Mouse (Mus musculus): Measurements from ENCODE around the gene Dnajc1. TPM values are rescaled to one million over a fixed set of nuclear protein-coding genes. Genes with fewer than 3 reads are reported as not detected.

The Dnajc1 gene
- total RNA-seq, 1 experiment, result 16.4 TPM

DNA sequence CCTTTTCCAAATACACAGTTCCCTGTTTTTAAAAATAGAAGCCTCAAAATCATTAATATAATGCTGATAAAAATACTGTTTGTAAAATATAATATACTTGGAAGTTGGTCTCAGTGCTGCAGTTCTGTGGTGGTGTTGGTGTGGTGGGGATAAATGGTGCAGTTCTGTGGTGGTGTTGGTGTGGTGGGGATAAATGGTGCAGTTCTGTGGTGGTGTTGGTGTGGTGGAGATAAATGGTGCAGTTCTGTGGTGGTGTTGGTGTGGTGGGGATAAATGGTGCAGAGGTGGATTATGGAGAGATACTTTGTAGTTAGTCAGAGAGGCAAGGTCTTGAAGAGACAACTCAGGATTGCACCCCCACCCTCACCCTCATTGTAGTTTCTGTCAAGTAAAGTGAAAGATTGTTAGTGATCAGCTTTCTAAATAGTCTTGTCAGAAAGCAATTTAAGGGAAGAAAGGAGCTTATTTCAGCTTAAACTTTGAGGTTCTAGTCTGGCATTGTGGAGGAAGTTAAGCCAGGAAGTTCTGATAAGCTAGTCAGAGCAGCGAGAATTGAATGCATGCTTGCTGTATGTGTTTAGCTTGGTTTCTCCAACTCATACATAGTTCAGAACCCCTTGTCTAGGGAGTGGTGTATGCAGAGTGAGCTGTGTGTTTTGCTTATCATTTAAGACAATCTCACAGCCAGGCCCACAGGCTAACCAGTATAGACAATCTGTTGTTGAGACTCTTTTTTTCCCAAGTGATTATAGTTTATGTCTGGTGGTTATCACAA lies 223.3 kb downstream of the Dnajc1 start:
- H3K9me3 ChIP-seq (ENCODE audit: control insufficient read depth, insufficient read depth, low read depth, low read length), result no peaks in the 10 kb centered on the region
- H3K4me3 ChIP-seq (ENCODE audit: insufficient read depth in 1 of 2, low read depth in 1 of 2, low read length in 2 of 2, poor library complexity in 1 of 2, severe bottlenecking in 1 of 2), result no peak overlapping the region
- DNase-seq (ENCODE audit: low read depth, low spot score), result no peak
- H3K9ac ChIP-seq (ENCODE audit: insufficient read depth, low read depth, low read length, poor library complexity, severe bottlenecking), result no peak overlapping the region
- H3K27ac ChIP-seq (ENCODE audit: insufficient read depth, low read depth, low read length, poor library complexity, severe bottlenecking), result no peak overlapping the region
- no peak for TF ChIP-seq CHD2 (IDR thresholded peaks at IDR 0.05; ENCODE audit: low read depth, low read length)
- no peaks in the 10 kb centered on the region for H3K4me1 ChIP-seq (ENCODE audit: control insufficient read depth in 2 of 2, insufficient read depth in 2 of 2, low read length in 2 of 2, poor library complexity in 1 of 2)
- in situ Hi-C loops (cut with MboI; ENCODE audit: low sequenced_read_pairs in 2 of 2, unreplicated experiment in 2 of 2), result no loop called here
- peaks cover 4% of the 10 kb centered on the region; the same call in 1 of the 2 replicates for H3K36me3 ChIP-seq (ENCODE audit: control insufficient read depth, insufficient read depth, low read length, poor library complexity, severe bottlenecking)

DNA sequence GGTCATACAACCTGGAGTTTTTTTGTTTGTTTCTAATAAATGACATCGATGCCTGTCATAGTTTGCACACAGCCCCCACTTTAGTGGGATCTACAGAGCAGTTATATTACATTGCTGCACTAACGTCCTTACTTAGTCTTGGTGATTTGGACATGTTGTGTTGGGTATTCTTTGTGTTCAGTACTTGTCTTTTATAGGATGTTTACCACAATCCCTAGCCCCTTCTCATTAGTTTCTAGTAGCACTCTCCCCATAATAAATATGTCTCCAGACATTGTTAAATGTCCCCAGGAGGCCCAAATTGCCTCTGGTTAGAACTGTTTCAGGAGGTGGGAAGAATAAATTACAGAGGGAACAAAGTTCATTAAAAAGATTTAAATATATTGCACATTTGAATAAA lies 227.1 kb downstream of the Dnajc1 start:
- Histone ChIP-seq H3K4me3 (ENCODE audit: insufficient read depth in 1 of 2, low read depth in 1 of 2, low read length in 2 of 2, poor library complexity in 1 of 2, severe bottlenecking in 1 of 2) (no peak overlapping the region), H3K4me1 (ENCODE audit: control insufficient read depth in 2 of 2, insufficient read depth in 2 of 2, low read length in 2 of 2, poor library complexity in 1 of 2) (no peaks in the 10 kb centered on the region), H3K9ac (ENCODE audit: insufficient read depth, low read depth, low read length, poor library complexity, severe bottlenecking) (no peak overlapping the region), H3K36me3 (ENCODE audit: control insufficient read depth, insufficient read depth, low read length, poor library complexity, severe bottlenecking) (peaks cover 11% of the 10 kb centered on the region), H3K27ac (ENCODE audit: insufficient read depth, low read depth, low read length, poor library complexity, severe bottlenecking) (no peak overlapping the region), H3K9me3 (ENCODE audit: control insufficient read depth, insufficient read depth, low read depth, low read length) (no peaks in the 10 kb centered on the region)
- in situ Hi-C loops (cut with MboI; ENCODE audit: low sequenced_read_pairs in 2 of 2, unreplicated experiment in 2 of 2), result no loop called here
- TF ChIP-seq CHD2 (IDR thresholded peaks at IDR 0.05; ENCODE audit: low read depth, low read length), result no peak
- no peak for TF ChIP-seq ZNF384 (IDR thresholded peaks at IDR 0.05; ENCODE audit: low read depth, low read length)
- no peak for TF ChIP-seq HCFC1 (IDR thresholded peaks at IDR 0.05; ENCODE audit: borderline replicate concordance, insufficient read depth, low read length)
- TF ChIP-seq ZC3H11A (IDR thresholded peaks at IDR 0.05; ENCODE audit: borderline replicate concordance, low read depth, low read length), result no peak
- TF ChIP-seq MAFK (IDR thresholded peaks at IDR 0.05; ENCODE audit: insufficient read depth, low read depth, low read length), result no peak
- no peak for DNase-seq (ENCODE audit: low read depth, low spot score)

DNA sequence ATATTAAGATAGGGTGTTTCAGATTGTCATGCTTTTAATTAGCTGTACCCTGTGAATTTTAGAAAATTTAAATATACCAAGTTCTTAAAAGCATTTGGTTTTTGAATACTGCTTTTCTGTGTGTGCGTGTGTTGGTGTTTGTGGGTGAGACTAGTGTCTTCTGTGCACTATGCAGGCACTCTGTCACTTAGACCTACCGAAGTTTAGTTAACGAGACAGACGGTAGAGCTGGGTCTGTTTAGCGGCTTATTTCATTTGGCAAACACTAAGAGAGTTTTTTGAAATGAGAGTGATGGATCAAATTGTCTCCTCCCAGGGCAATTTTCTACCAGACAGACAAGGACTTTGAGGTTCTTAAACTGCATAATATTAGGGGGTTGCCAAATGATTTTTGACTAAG lies 231.6 kb downstream of the Dnajc1 start:
- H3K36me3 ChIP-seq (ENCODE audit: control insufficient read depth, insufficient read depth, low read length, poor library complexity, severe bottlenecking), result peaks cover 9% of the 10 kb centered on the region

GRCm38 (mm10) chr2:18159426-18159825 lies 233.2 kb downstream of the Dnajc1 start:
- H3K36me3 ChIP-seq (ENCODE audit: control insufficient read depth, insufficient read depth, low read length, poor library complexity, severe bottlenecking), result peaks cover 9% of the 10 kb centered on the region

More for the DNA sequence above, 231.6 kb downstream of the Dnajc1 start:
- TF ChIP-seq CHD2 (IDR thresholded peaks at IDR 0.05; ENCODE audit: low read depth, low read length), result no peak
- no peak for TF ChIP-seq ZNF384 (IDR thresholded peaks at IDR 0.05; ENCODE audit: low read depth, low read length)
- TF ChIP-seq MAFK (IDR thresholded peaks at IDR 0.05; ENCODE audit: insufficient read depth, low read depth, low read length), result no peak
- no peak for TF ChIP-seq ZC3H11A (IDR thresholded peaks at IDR 0.05; ENCODE audit: borderline replicate concordance, low read depth, low read length)
- TF ChIP-seq HCFC1 (IDR thresholded peaks at IDR 0.05; ENCODE audit: borderline replicate concordance, insufficient read depth, low read length), result no peak
- Histone ChIP-seq H3K27ac (ENCODE audit: insufficient read depth, low read depth, low read length, poor library complexity, severe bottlenecking) (no peak overlapping the region), H3K9ac (ENCODE audit: insufficient read depth, low read depth, low read length, poor library complexity, severe bottlenecking) (no peak overlapping the region), H3K9me3 (ENCODE audit: control insufficient read depth, insufficient read depth, low read depth, low read length) (no peaks in the 10 kb centered on the region), H3K4me3 (ENCODE audit: insufficient read depth in 1 of 2, low read depth in 1 of 2, low read length in 2 of 2, poor library complexity in 1 of 2, severe bottlenecking in 1 of 2) (no peak overlapping the region), H3K4me1 (ENCODE audit: control insufficient read depth in 2 of 2, insufficient read depth in 2 of 2, low read length in 2 of 2, poor library complexity in 1 of 2) (no peaks in the 10 kb centered on the region)
- in situ Hi-C loops (cut with MboI; ENCODE audit: low sequenced_read_pairs in 2 of 2, unreplicated experiment in 2 of 2), result no loop called here
- DNase-seq (ENCODE audit: low read depth, low spot score), result no peak

GRCm38 (mm10) chr2:18156131-18156530 lies 236.5 kb downstream of the Dnajc1 start:
- Histone ChIP-seq H3K36me3 (ENCODE audit: control insufficient read depth, insufficient read depth, low read length, poor library complexity, severe bottlenecking) (peaks cover 2% of the 10 kb centered on the region; the same call in 1 of the 2 replicates), H3K9ac (ENCODE audit: insufficient read depth, low read depth, low read length, poor library complexity, severe bottlenecking) (no peak overlapping the region), H3K9me3 (ENCODE audit: control insufficient read depth, insufficient read depth, low read depth, low read length) (no peaks in the 10 kb centered on the region), H3K4me3 (ENCODE audit: insufficient read depth in 1 of 2, low read depth in 1 of 2, low read length in 2 of 2, poor library complexity in 1 of 2, severe bottlenecking in 1 of 2) (no peak overlapping the region), H3K4me1 (ENCODE audit: control insufficient read depth in 2 of 2, insufficient read depth in 2 of 2, low read length in 2 of 2, poor library complexity in 1 of 2) (no peaks in the 10 kb centered on the region), H3K27ac (ENCODE audit: insufficient read depth, low read depth, low read length, poor library complexity, severe bottlenecking) (no peak overlapping the region)
- TF ChIP-seq ZNF384 (IDR thresholded peaks at IDR 0.05; ENCODE audit: low read depth, low read length) (no peak), ZC3H11A (IDR thresholded peaks at IDR 0.05; ENCODE audit: borderline replicate concordance, low read depth, low read length) (no peak), MAFK (IDR thresholded peaks at IDR 0.05; ENCODE audit: insufficient read depth, low read depth, low read length) (no peak), CHD2 (IDR thresholded peaks at IDR 0.05; ENCODE audit: low read depth, low read length) (no peak), HCFC1 (IDR thresholded peaks at IDR 0.05; ENCODE audit: borderline replicate concordance, insufficient read depth, low read length) (no peak)
- in situ Hi-C loops (cut with MboI; ENCODE audit: low sequenced_read_pairs in 2 of 2, unreplicated experiment in 2 of 2), result no loop called here
- no peak for DNase-seq (ENCODE audit: low read depth, low spot score)

More at GRCm38 (mm10) chr2:18159426-18159825, 233.2 kb downstream of the Dnajc1 start:
- Histone ChIP-seq H3K9me3 (ENCODE audit: control insufficient read depth, insufficient read depth, low read depth, low read length) (no peaks in the 10 kb centered on the region), H3K4me3 (ENCODE audit: insufficient read depth in 1 of 2, low read depth in 1 of 2, low read length in 2 of 2, poor library complexity in 1 of 2, severe bottlenecking in 1 of 2) (no peak overlapping the region), H3K9ac (ENCODE audit: insufficient read depth, low read depth, low read length, poor library complexity, severe bottlenecking) (no peak overlapping the region), H3K4me1 (ENCODE audit: control insufficient read depth in 2 of 2, insufficient read depth in 2 of 2, low read length in 2 of 2, poor library complexity in 1 of 2) (no peaks in the 10 kb centered on the region), H3K27ac (ENCODE audit: insufficient read depth, low read depth, low read length, poor library complexity, severe bottlenecking) (no peak overlapping the region)
- in situ Hi-C loops (cut with MboI; ENCODE audit: low sequenced_read_pairs in 2 of 2, unreplicated experiment in 2 of 2), result no loop called here
- TF ChIP-seq CHD2 (IDR thresholded peaks at IDR 0.05; ENCODE audit: low read depth, low read length) (no peak), MAFK (IDR thresholded peaks at IDR 0.05; ENCODE audit: insufficient read depth, low read depth, low read length) (0 out of 2 replicates have a peak, but pooled peaks have one; percentile 19)
- DNase-seq (ENCODE audit: low read depth, low spot score), result no peak

Data from ES-E14 (cell line).